Mouse (Mus musculus) hindbrain, embryonic 11.5 days (tissue): ENCODE results near the gene Hint3. TPM values are rescaled to one million over a fixed set of nuclear protein-coding genes. Genes with fewer than 3 reads are reported as not detected.
"Not testable (repeated sequence)": the region's sequence is repeated elsewhere in the genome, so short reads cannot be mapped to it uniquely, and the experiment has no call there.

ENCODE experiments used
- ATAC-seq: fragments of 200-750 bp; cut with Nextera tagmentation; 2 replicates; pipeline ENCODE4 v1.8.0; 2017; ENCODE audit warnings: mild to moderate bottlenecking, moderate TSS enrichment, moderate library complexity; ENCODE audit not compliant: low FRiP score
- DNase-seq: peaks from one replicate; pipeline ENCODE4 v3.0.0-alpha.2; 2015; ENCODE audit warnings: low spot score
- H3K27ac ChIP-seq: fragments of 300-500 bp; sonication (generic); 2 replicates; pipeline ENCODE4 v1.5.1; 2014; ENCODE audit warnings: mild to moderate bottlenecking, low read depth, low read length
- H3K27me3 ChIP-seq: fragments of 300-500 bp; sonication (generic); 2 replicates; pipeline ENCODE4 v1.6.1; 2014; ENCODE audit warnings: mild to moderate bottlenecking, low read length, moderate library complexity, mixed read lengths; ENCODE audit not compliant: control insufficient read depth, insufficient read depth
- H3K36me3 ChIP-seq: fragments of 300-500 bp; sonication (generic); 2 replicates; pipeline ENCODE4 v1.6.1; 2014; ENCODE audit warnings: mild to moderate bottlenecking, low read length, moderate library complexity, mixed read lengths; ENCODE audit not compliant: control insufficient read depth, insufficient read depth
- H3K4me1 ChIP-seq: fragments of 300-500 bp; sonication (generic); replicated peaks from 2 replicates; pipeline ENCODE4 v1.6.1; 2014; ENCODE audit warnings: low read length, mixed read lengths; ENCODE audit not compliant: control insufficient read depth, insufficient read depth
- H3K4me2 ChIP-seq: fragments of 300-500 bp; sonication (generic); replicated peaks from 2 replicates; pipeline ENCODE4 v1.6.1; 2014; ENCODE audit warnings: mild to moderate bottlenecking, low read depth, low read length
- H3K4me3 ChIP-seq: fragments of 300-500 bp; sonication (generic); 2 replicates; pipeline ENCODE4 v1.5.1; 2014; ENCODE audit warnings: low read depth, low read length
- H3K9ac ChIP-seq: fragments of 300-500 bp; sonication (generic); 2 replicates; pipeline ENCODE4 v1.6.1; 2014; ENCODE audit warnings: low read depth, low read length
- H3K9me3 ChIP-seq: fragments of 300-500 bp; sonication (generic); 2 replicates; pipeline ENCODE4 v1.6.1; 2016; ENCODE audit warnings: low read length; ENCODE audit not compliant: control insufficient read depth
- WGBS: fragments of 180-500 bp; shearing (Covaris S2); extraction: QIAGEN DNeasy Blood & Tissue Kit; methylation state at CpG from one replicate; pipeline ENCODE4 v1.1.7; 2014; 5-methylcytosine and 5-hydroxymethylcytosine counted together
- polyA plus RNA-seq: library from polyadenylated mRNA; unstranded; fragments of >200 nt; fragmentation: Nextera tagmentation; extraction: Ambion mirVana; gene quantifications from 2 replicates; pipeline ENCODE4 v1.2.1, GENCODE M21; 2014

Hint3 gene
- polyA plus RNA-seq: 20.2 and 21.2 TPM in 2 replicates

GRCm38 (mm10) chr10:30629513-30629912 is at the start of gene Hint3:
TSS of gene Hint3 (minus strand) at chr10:30629632.
- Histone ChIP-seq H3K9me3 (no peaks in the 10 kb centered on the region), H3K27ac (no peak within 1 kb of the TSS)

GRCm38 (mm10) chr10:30678051-30678450 is 48.6 kb upstream of the Hint3 start:
- no peaks in the 10 kb centered on the region for H3K4me1 ChIP-seq
- H3K27ac ChIP-seq: no peak overlapping the region
- no peaks in the 10 kb centered on the region for H3K9me3 ChIP-seq
- no peaks in the 10 kb centered on the region for H3K27me3 ChIP-seq
- H3K9ac ChIP-seq: no peak overlapping the region
- no peaks in the 10 kb centered on the region for H3K36me3 ChIP-seq
- H3K4me2 ChIP-seq: no peak overlapping the region
- DNase-seq: no peak
- ATAC-seq: no peak
- WGBS: 73% methylated on average over 2 of the region's 2 CpGs
- H3K4me3 ChIP-seq: no peak overlapping the region

More at GRCm38 (mm10) chr10:30629513-30629912, at the start of gene Hint3:
- no peak for ATAC-seq
- DNase-seq: no peak
- Histone ChIP-seq H3K4me3 (no peak within 1 kb of the TSS), H3K9ac (no peak within 1 kb of the TSS), H3K36me3 (no peaks in the 10 kb centered on the region), H3K4me1 (no peaks in the 10 kb centered on the region), H3K27me3 (no peaks in the 10 kb centered on the region), H3K4me2 (no peak within 1 kb of the TSS)
- WGBS: 88% methylated on average over 3 of the region's 3 CpGs

- H3K4me2 ChIP-seq: no peak overlapping the region
- H3K36me3 ChIP-seq: no peaks in the 10 kb centered on the region
- DNase-seq (no peak), ATAC-seq (no peak)
- H3K4me3 ChIP-seq: no peak overlapping the region
- H3K27me3 ChIP-seq: no peaks in the 10 kb centered on the region
- no peak overlapping the region for H3K27ac ChIP-seq
- no peaks in the 10 kb centered on the region for H3K4me1 ChIP-seq
- no peaks in the 10 kb centered on the region for H3K9me3 ChIP-seq
- WGBS: 94% methylated on average over 3 of the region's 3 CpGs
- H3K9ac ChIP-seq: no peak overlapping the region
Measured at GRCm38 (mm10) chr10:30674825-30675224, 45.4 kb upstream of the Hint3 start.

- Histone ChIP-seq H3K9ac (no peak overlapping the region), H3K36me3 (no peaks in the 10 kb centered on the region), H3K9me3 (no peaks in the 10 kb centered on the region), H3K27me3 (no peaks in the 10 kb centered on the region), H3K27ac (no peak overlapping the region), H3K4me1 (no peaks in the 10 kb centered on the region), H3K4me2 (no peak overlapping the region), H3K4me3 (no peak overlapping the region)
- no peak for DNase-seq
- 92% methylated on average over 2 of the region's 2 CpGs for WGBS
- no peak for ATAC-seq
Measured at GRCm38 (mm10) chr10:30666580-30666979, 37.1 kb upstream of the Hint3 start.

GRCm38 (mm10) chr10:30660564-30661328 is 31.3 kb upstream of the Hint3 start:
- ATAC-seq (no peak), DNase-seq (no peak)
- 82% methylated on average over 6 of the region's 6 CpGs for WGBS
- no peaks in the 10 kb centered on the region for H3K9me3 ChIP-seq
- H3K36me3 ChIP-seq: no peaks in the 10 kb centered on the region
- no peak overlapping the region for H3K27ac ChIP-seq
- no peak overlapping the region for H3K4me2 ChIP-seq
- H3K9ac ChIP-seq: no peak overlapping the region
- no peaks in the 10 kb centered on the region for H3K4me1 ChIP-seq
- H3K4me3 ChIP-seq: no peak overlapping the region
- H3K27me3 ChIP-seq: no peaks in the 10 kb centered on the region

- WGBS: 8% methylated on average over 5 of the region's 5 CpGs
- Histone ChIP-seq H3K9ac (no peak overlapping the region), H3K4me3 (no peak overlapping the region), H3K27me3 (no peaks in the 10 kb centered on the region), H3K27ac (no peak overlapping the region), H3K36me3 (no peaks in the 10 kb centered on the region), H3K9me3 (no peaks in the 10 kb centered on the region), H3K4me1 (no peaks in the 10 kb centered on the region), H3K4me2 (0 out of 2 replicates have a peak overlapping the region, but pooled peaks have one; percentile 17)
- DNase-seq (peak; percentile 19), ATAC-seq (no peak)
Measured at GRCm38 (mm10) chr10:30655655-30656054, 26.2 kb upstream of the Hint3 start.

- Histone ChIP-seq H3K4me1 (no peaks in the 10 kb centered on the region), H3K27me3 (no peaks in the 10 kb centered on the region), H3K4me2 (no peak overlapping the region), H3K4me3 (no peak overlapping the region), H3K36me3 (no peaks in the 10 kb centered on the region), H3K27ac (no peak overlapping the region), H3K9me3 (no peaks in the 10 kb centered on the region), H3K9ac (no peak overlapping the region)
- no peak for DNase-seq
- ATAC-seq: no peak
- WGBS: 49% methylated on average over 2 of the region's 2 CpGs
Measured at GRCm38 (mm10) chr10:30647681-30648080, 18.2 kb upstream of the Hint3 start.

GRCm38 (mm10) chr10:30638216-30638615 is 8.8 kb upstream of the Hint3 start:
- no peaks in the 10 kb centered on the region for H3K36me3 ChIP-seq
- no peak for DNase-seq
- 83% methylated on average over 3 of the region's 3 CpGs for WGBS
- H3K4me2 ChIP-seq: no peak overlapping the region
- no peak overlapping the region for H3K9ac ChIP-seq
- H3K27ac ChIP-seq: no peak overlapping the region
- H3K4me1 ChIP-seq: no peaks in the 10 kb centered on the region
- no peaks in the 10 kb centered on the region for H3K27me3 ChIP-seq
- H3K4me3 ChIP-seq: no peak overlapping the region
- no peak for ATAC-seq
- H3K9me3 ChIP-seq: no peaks in the 10 kb centered on the region

GRCm38 (mm10) chr10:30636474-30637154 is 7.2 kb upstream of the Hint3 start:
- not testable (repeated sequence) for H3K9me3 ChIP-seq, H3K4me2 ChIP-seq, ATAC-seq, H3K36me3 ChIP-seq, DNase-seq, H3K27ac ChIP-seq, H3K4me1 ChIP-seq, H3K9ac ChIP-seq, H3K27me3 ChIP-seq, H3K4me3 ChIP-seq
- WGBS: 68% methylated on average over 1 of the region's 1 CpGs
